In the genomic region with DNA sequence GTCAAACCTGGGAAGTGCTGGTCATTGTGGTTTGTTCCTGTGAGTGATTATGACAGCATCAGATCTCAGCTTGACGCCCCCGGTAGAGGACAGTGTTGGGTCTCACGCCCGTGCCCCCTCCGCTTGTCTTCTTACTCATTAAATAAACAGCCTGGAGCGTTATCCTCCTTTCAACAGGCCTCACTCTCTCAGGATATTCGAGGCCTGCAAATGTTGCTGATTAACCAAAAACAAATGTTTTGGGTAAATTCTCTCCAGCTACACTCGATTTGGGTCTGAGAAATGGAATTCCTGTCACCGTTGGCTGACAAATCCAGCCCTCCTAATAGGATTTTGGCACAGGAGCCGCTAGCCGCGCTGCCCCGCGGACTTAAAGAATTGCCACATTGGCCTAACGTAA, we compare ENCODE assay signal across 18 mouse cellular contexts.
A peak's percentile ranks its signal among the peaks of the same experiment; 100 is the strongest.
DNase-seq lines count a peak whose midpoint lies in the region; ATAC-seq and TF ChIP-seq lines count a peak whose summit lies in the region.
"Had no signal": no experiment of that assay in that cellular context is flagged by ENCODE, and none has a peak within 500 bp of the region (broad histone marks: within the 10 kb centered on the region; RNA-seq: fewer than 3 reads in every experiment).

No protein-coding gene starts in this region.

- peak; percentile 33 for DNase-seq in forebrain, embryonic 10.5 days (ENCODE audit: extremely low spot score, low spot score)
- DNase-seq in forebrain, embryonic 11.5 days (ENCODE audit: low spot score) = no peak
- no peak for DNase-seq in lung, postnatal 0 days (ENCODE audit: low spot score)
- DNase-seq in lung, postnatal 36 days = no peak
- no peak for DNase-seq in layer of hippocampus, adult 18-20 months (ENCODE audit: low spot score in 2 of 2)
- no peak for DNase-seq in B cell, adult 2 months
- DNase-seq in heart, embryonic 10.5 days (ENCODE audit: low spot score) = no peak
- DNase-seq: cerebellum, adult 11 months; gastrocnemius, postnatal 14 days; layer of hippocampus, adult 9-11 months; thymus, postnatal 36 days had no signal

- H3K4me2 ChIP-seq in forebrain, embryonic 11.5 days (ENCODE audit: low read depth, low read length, severe bottlenecking) = no peak overlapping the region
- no peak overlapping the region for H3K4me2 ChIP-seq in lung, postnatal 0 days (replicated peaks; ENCODE audit: low read depth, low read length)
- no peak overlapping the region for H3K4me2 ChIP-seq in limb, embryonic 13.5 days (replicated peaks)
- H3K4me2 ChIP-seq: forebrain, embryonic 15.5 days; heart, embryonic 13.5 days; neural tube, embryonic 12.5 days had no signal

- WGBS in forebrain, embryonic 10.5 days = 73% methylated on average over 15 of the region's 15 CpGs
- 76% methylated on average over 15 of the region's 15 CpGs for WGBS in forebrain, embryonic 11.5 days
- 36% methylated on average over 15 of the region's 15 CpGs for WGBS in lung, postnatal 0 days
- 28% methylated on average over 15 of the region's 15 CpGs for WGBS in limb, embryonic 13.5 days
- WGBS in heart, embryonic 10.5 days = 58% methylated on average over 15 of the region's 15 CpGs

- no peaks in the 10 kb centered on the region for H3K36me3 ChIP-seq in forebrain, embryonic 10.5 days (replicated peaks)
- H3K36me3 ChIP-seq in forebrain, embryonic 11.5 days (ENCODE audit: control insufficient read depth, insufficient read depth, low read length) = no peaks in the 10 kb centered on the region
- no peaks in the 10 kb centered on the region for H3K36me3 ChIP-seq in lung, postnatal 0 days (ENCODE audit: insufficient read depth, low read length)
- no peaks in the 10 kb centered on the region for H3K36me3 ChIP-seq in limb, embryonic 13.5 days
- no peaks in the 10 kb centered on the region for H3K36me3 ChIP-seq in heart, embryonic 10.5 days
- H3K36me3 ChIP-seq: forebrain, embryonic 15.5 days; G1E; heart, embryonic 13.5 days; neural tube, embryonic 12.5 days had no signal

- no peak overlapping the region for H3K4me3 ChIP-seq in forebrain, embryonic 10.5 days
- no peak overlapping the region for H3K4me3 ChIP-seq in forebrain, embryonic 11.5 days (ENCODE audit: low read depth, low read length)
- no peak overlapping the region for H3K4me3 ChIP-seq in lung, postnatal 0 days (ENCODE audit: low read depth, low read length)
- no peak overlapping the region for H3K4me3 ChIP-seq in limb, embryonic 13.5 days
- no peak overlapping the region for H3K4me3 ChIP-seq in heart, embryonic 10.5 days
- H3K4me3 ChIP-seq: forebrain, embryonic 15.5 days; heart, embryonic 13.5 days; neural tube, embryonic 12.5 days had no signal

- H3K27ac ChIP-seq in forebrain, embryonic 10.5 days = no peak overlapping the region
- H3K27ac ChIP-seq in forebrain, embryonic 11.5 days (ENCODE audit: low read depth, low read length) = no peak overlapping the region
- H3K27ac ChIP-seq in lung, postnatal 0 days (ENCODE audit: low read length) = peak overlapping the region; percentile 4; the same call in 1 of the 2 replicates
- H3K27ac ChIP-seq in limb, embryonic 13.5 days = peak overlapping the region; percentile 52
- H3K27ac ChIP-seq in heart, embryonic 10.5 days = no peak overlapping the region
- H3K27ac ChIP-seq: forebrain, embryonic 15.5 days; heart, embryonic 13.5 days; kidney, postnatal 0 days; neural tube, embryonic 12.5 days had no signal

- TF ChIP-seq CTCF in lung, postnatal 0 days (IDR thresholded peaks at IDR 0.05) = no peak

- no peak for ATAC-seq in forebrain, embryonic 11.5 days (replicated peaks; ENCODE audit: low FRiP score)
- no peak for ATAC-seq in lung, postnatal 0 days
- no peak for ATAC-seq in limb, embryonic 13.5 days (ENCODE audit: low FRiP score, low read depth)
- ATAC-seq: forebrain, embryonic 15.5 days; inflammation-experienced regulatory T-cells, adult 6 months had no signal

- no peaks in the 10 kb centered on the region for H3K27me3 ChIP-seq in forebrain, embryonic 10.5 days (ENCODE audit: poor library complexity, severe bottlenecking)
- no peaks in the 10 kb centered on the region for H3K27me3 ChIP-seq in forebrain, embryonic 11.5 days (ENCODE audit: control insufficient read depth, insufficient read depth, low read length)
- no peaks in the 10 kb centered on the region for H3K27me3 ChIP-seq in lung, postnatal 0 days (replicated peaks; ENCODE audit: insufficient read depth, low read length)
- H3K27me3 ChIP-seq in limb, embryonic 13.5 days = peaks cover 15% of the 10 kb centered on the region
- H3K27me3 ChIP-seq in heart, embryonic 10.5 days (ENCODE audit: insufficient read depth, poor library complexity, severe bottlenecking) = no peaks in the 10 kb centered on the region
- H3K27me3 ChIP-seq: forebrain, embryonic 15.5 days; heart, embryonic 13.5 days; neural tube, embryonic 12.5 days had no signal

- H3K9ac ChIP-seq in forebrain, embryonic 11.5 days (ENCODE audit: low read length) = no peak overlapping the region
- H3K9ac ChIP-seq in lung, postnatal 0 days (replicated peaks; ENCODE audit: low read depth) = no peak overlapping the region
- no peak overlapping the region for H3K9ac ChIP-seq in limb, embryonic 13.5 days
- H3K9ac ChIP-seq: forebrain, embryonic 15.5 days; heart, embryonic 13.5 days; neural tube, embryonic 12.5 days had no signal

- no peaks in the 10 kb centered on the region for H3K9me3 ChIP-seq in forebrain, embryonic 10.5 days
- no peaks in the 10 kb centered on the region; the same call in 1 of the 2 replicates for H3K9me3 ChIP-seq in forebrain, embryonic 11.5 days (ENCODE audit: control insufficient read depth, low read length)
- H3K9me3 ChIP-seq in lung, postnatal 0 days (ENCODE audit: low read length) = no peaks in the 10 kb centered on the region
- no peaks in the 10 kb centered on the region for H3K9me3 ChIP-seq in limb, embryonic 13.5 days
- H3K9me3 ChIP-seq in heart, embryonic 10.5 days = no peaks in the 10 kb centered on the region
- H3K9me3 ChIP-seq: forebrain, embryonic 15.5 days; heart, embryonic 13.5 days; neural tube, embryonic 12.5 days had no signal

- H3K4me1 ChIP-seq in forebrain, embryonic 10.5 days = peaks cover 8% of the 10 kb centered on the region
- H3K4me1 ChIP-seq in forebrain, embryonic 11.5 days (replicated peaks; ENCODE audit: control insufficient read depth, insufficient read depth, low read length) = no peaks in the 10 kb centered on the region
- peaks cover 8% of the 10 kb centered on the region; the same call in 1 of the 2 replicates for H3K4me1 ChIP-seq in lung, postnatal 0 days (ENCODE audit: insufficient read depth, low read depth, low read length)
- H3K4me1 ChIP-seq in limb, embryonic 13.5 days = peaks cover 30% of the 10 kb centered on the region
- no peaks in the 10 kb centered on the region for H3K4me1 ChIP-seq in heart, embryonic 10.5 days
- H3K4me1 ChIP-seq: forebrain, embryonic 15.5 days had no signal

- no peak for TF ChIP-seq EP300 in lung, postnatal 0 days (IDR thresholded peaks at IDR 0.05)

Comparison
In these comparisons a context has a peak if more than half of its experiments do, and no peak if none do; other contexts are left out.
1. H3K27ac ChIP-seq: peak in lung, postnatal 0 days (single experiment) and limb, embryonic 13.5 days (single experiment); none in forebrain, embryonic 10.5 days (single experiment), forebrain, embryonic 11.5 days (single experiment) and heart, embryonic 10.5 days (single experiment).